10 mouse cellular contexts compared by ENCODE assay signal in the genomic region with DNA sequence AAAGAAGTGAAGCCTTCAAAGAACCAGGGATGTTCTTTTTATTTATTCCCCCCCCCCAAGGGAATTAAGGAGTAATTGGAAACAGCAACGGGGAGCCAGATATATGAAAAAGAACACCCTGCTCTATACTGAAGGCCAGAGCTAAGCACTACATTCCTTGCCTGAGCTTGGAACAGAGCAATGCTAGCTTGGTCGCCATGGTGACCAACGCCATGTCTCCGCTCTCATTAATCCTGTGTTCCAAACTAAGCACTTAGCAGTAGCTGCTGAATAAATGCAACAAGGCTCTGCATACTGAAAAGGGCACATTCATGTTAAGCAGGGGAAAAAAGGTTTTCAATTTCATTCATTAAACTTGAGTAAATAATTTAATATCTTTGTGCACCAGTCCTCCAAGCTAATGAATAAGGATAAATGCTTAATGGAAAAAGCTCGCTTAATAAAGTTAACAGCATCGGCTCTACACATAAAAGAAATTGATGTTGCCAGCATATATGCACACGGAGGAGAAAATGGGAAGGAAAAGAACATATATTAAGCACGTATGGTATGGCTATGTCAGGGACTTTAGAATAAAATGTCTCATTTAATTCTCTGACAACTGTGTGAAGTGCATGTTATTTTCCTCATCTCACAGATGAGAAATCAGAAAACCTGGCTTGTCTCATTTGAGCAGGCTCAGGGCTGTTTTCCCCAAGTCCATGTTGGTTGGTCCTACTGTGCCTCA. TPM values are rescaled to one million over a fixed set of nuclear protein-coding genes. Genes with fewer than 3 reads are reported as not detected.
DNase-seq lines count a peak whose midpoint lies in the region; ATAC-seq lines count a peak whose summit lies in the region.
"Had no signal": no experiment of that assay in that cellular context is flagged by ENCODE, and none has a peak within 500 bp of the region (broad histone marks: within the 10 kb centered on the region; RNA-seq: fewer than 3 reads in every experiment).

No protein-coding gene starts in this region.

- ATAC-seq in midbrain, embryonic 12.5 days (ENCODE audit: low FRiP score, low read depth) = peak; percentile 94
- no peak for ATAC-seq in activated CD4-positive, CD25-positive, alpha-beta regulatory T cell, adult 4 months
- ATAC-seq in granulocyte monocyte progenitor cell, adult 5-6 weeks (replicated peaks; ENCODE audit: poor library complexity, severe bottlenecking) = no peak

- H3K4me3 ChIP-seq in hindbrain, embryonic 10.5 days = no peak overlapping the region
- H3K4me3 ChIP-seq in midbrain, embryonic 12.5 days = no peak overlapping the region
- H3K4me3 ChIP-seq: heart, embryonic 15.5 days had no signal

- H3K9ac ChIP-seq in midbrain, embryonic 12.5 days (replicated peaks) = no peak overlapping the region
- H3K9ac ChIP-seq: heart, embryonic 15.5 days had no signal

- H3K36me3 ChIP-seq in hindbrain, embryonic 10.5 days = no peaks in the 10 kb centered on the region
- H3K36me3 ChIP-seq in midbrain, embryonic 12.5 days = no peaks in the 10 kb centered on the region
- H3K36me3 ChIP-seq: heart, embryonic 15.5 days had no signal

- peak overlapping the region; percentile 37; the same call in 1 of the 2 replicates for H3K27ac ChIP-seq in hindbrain, embryonic 10.5 days
- peak overlapping the region; percentile 55 for H3K27ac ChIP-seq in midbrain, embryonic 12.5 days (replicated peaks)
- H3K27ac ChIP-seq: heart, embryonic 15.5 days had no signal

- 0 out of 2 replicates have a peak overlapping the region, but pooled peaks have one; percentile 11 for H3K4me2 ChIP-seq in midbrain, embryonic 12.5 days (replicated peaks)
- H3K4me2 ChIP-seq: heart, embryonic 15.5 days had no signal

- peak; percentile 13 for DNase-seq in adrenal gland, adult 2 months
- DNase-seq in adrenal gland, postnatal 25 days = no peak
- DNase-seq in ES-CJ7 (ENCODE audit: low read depth, low spot score) = peak; percentile 27
- DNase-seq in hindbrain, embryonic 10.5 days (ENCODE audit: low spot score) = peak; percentile 61
- DNase-seq in spleen, adult 18-20 months = no peak
- DNase-seq: lung, adult 2 months had no signal

- 47% methylated on average over 8 of the region's 8 CpGs for WGBS in hindbrain, embryonic 10.5 days
- 12% methylated on average over 8 of the region's 8 CpGs for WGBS in midbrain, embryonic 12.5 days

- peaks cover 33% of the 10 kb centered on the region for H3K4me1 ChIP-seq in hindbrain, embryonic 10.5 days (replicated peaks)
- peaks cover 53% of the 10 kb centered on the region for H3K4me1 ChIP-seq in midbrain, embryonic 12.5 days

- H3K9me3 ChIP-seq in hindbrain, embryonic 10.5 days = no peaks in the 10 kb centered on the region
- H3K9me3 ChIP-seq in midbrain, embryonic 12.5 days = no peaks in the 10 kb centered on the region
- H3K9me3 ChIP-seq: heart, embryonic 15.5 days had no signal

- H3K27me3 ChIP-seq in hindbrain, embryonic 10.5 days (ENCODE audit: insufficient read depth, poor library complexity, severe bottlenecking) = no peaks in the 10 kb centered on the region
- peaks cover 29% of the 10 kb centered on the region for H3K27me3 ChIP-seq in midbrain, embryonic 12.5 days
- H3K27me3 ChIP-seq: heart, embryonic 15.5 days had no signal

RNA-seq across cellular contexts. Expression of gene Asb4, which starts 25.4 kb away (rescaled TPM):
- total RNA-seq in adrenal gland, adult 2 months (2021) = 1 to 10 TPM; 1.6 to 2.4 TPM
- 0.68 and 1.8 TPM in 2 replicates for polyA plus RNA-seq in adrenal gland, adult 2 months (2012; rRNA removed)
- total RNA-seq in adrenal gland, postnatal 25 days (2021) = 2.6 and 3.5 TPM in 2 replicates
- polyA plus RNA-seq in hindbrain, embryonic 10.5 days (2016; fragmentation: Nextera tagmentation; extraction: Ambion mirVana) = 22.0 and 24.3 TPM in 2 replicates
- 15.3 and 21.5 TPM in 2 replicates for polyA plus RNA-seq in midbrain, embryonic 12.5 days (2016; fragmentation: Nextera tagmentation; extraction: Ambion mirVana)
- polyA plus RNA-seq in activated CD4-positive, CD25-positive, alpha-beta regulatory T cell, adult 4 months (2017; shearing (Covaris generic)) = not detected
- not detected in 2 replicates for total RNA-seq in granulocyte monocyte progenitor cell, adult 5-6 weeks (2014; fragmentation: Nextera tagmentation)
- not detected in 2 replicates for total RNA-seq in granulocyte monocyte progenitor cell, adult 5-6 weeks (2017)

Comparison
In these comparisons a context has a peak if more than half of its experiments do, and no peak if none do; other contexts are left out.
1. DNase-seq: peak in adrenal gland, adult 2 months (single experiment), ES-CJ7 (single experiment) and hindbrain, embryonic 10.5 days (single experiment); none in adrenal gland, postnatal 25 days (single experiment) and spleen, adult 18-20 months (0 of 2).